Mouse (Mus musculus) megakaryocyte-erythroid progenitor cell, adult 5-6 weeks (primary cell): ENCODE data around the gene Rhox4c. TPM values are rescaled to one million over a fixed set of nuclear protein-coding genes. Genes with fewer than 3 reads are reported as not detected.
"Not testable (repeated sequence)": the region's sequence is repeated elsewhere in the genome, so short reads cannot be mapped to it uniquely, and the experiment has no call there.

Source experiments
- ATAC-seq: replicated peaks from 2 replicates; pipeline ENCODE4 v1.8.0; 2016; ENCODE audit warnings: mild to moderate bottlenecking, inconsistent platforms; ENCODE audit not compliant: severe bottlenecking, poor library complexity, low FRiP score, low TSS enrichment
- total RNA-seq, 2 experiments: library from RNA; stranded (forward) in 1 of 2; stranded (reverse) in 1 of 2; fragments of 200-1000, 215-1000 nt in 1 of 2; fragments of >200 nt in 1 of 2; fragmentation: Nextera tagmentation in 1 of 2; gene quantifications; 2 replicates each; pipeline ENCODE4 v1.2.3; 2014 to 2017

The Rhox4c gene
- not detected in 2 replicates for total RNA-seq (2014; fragmentation: Nextera tagmentation)
- not detected in 2 replicates for total RNA-seq (2017)

- ATAC-seq = not testable (repeated sequence)
Measured at GRCm38 (mm10) chrX:37480037-37480436, at the start of gene Rhox4c. TSS of gene Rhox4c (plus strand) at chrX:37480337.

- not testable (repeated sequence) for ATAC-seq
Measured at GRCm38 (mm10) chrX:37432194-37432593, 47.9 kb upstream of the Rhox4c start, which contains the start of gene Rhox4b. TSS of gene Rhox4b (plus strand) at chrX:37432494.

GRCm38 (mm10) chrX:37453380-37453779 lies 26.8 kb upstream of the Rhox4c start, which contains the start of gene Rhox2c:
TSS of gene Rhox2c (plus strand) at chrX:37453680.
- ATAC-seq = not testable (repeated sequence)

GRCm38 (mm10) chrX:37458285-37458684 lies 21.9 kb upstream of the Rhox4c start, which contains the start of gene Rhox3c:
TSS of gene Rhox3c (plus strand) at chrX:37458585.
- not testable (repeated sequence) for ATAC-seq

GRCm38 (mm10) chrX:37514059-37514458 lies 33.9 kb downstream of the Rhox4c start, which contains the start of gene Rhox4d:
TSS of gene Rhox4d (plus strand) at chrX:37514359.
- not testable (repeated sequence) for ATAC-seq

GRCm38 (mm10) chrX:37530152-37530551 lies 50.0 kb downstream of the Rhox4c start, which contains the start of gene Rhox2e:
TSS of gene Rhox2e (plus strand) at chrX:37530452.
- ATAC-seq = not testable (repeated sequence)

Other genes starting within 250 kb of the Rhox4c start
- not detected in 2 replicates for gene Rhox2a, start 235.4 kb upstream of the Rhox4c start, total RNA-seq (2014; fragmentation: Nextera tagmentation)
- gene Rhox2a, start 235.4 kb upstream of the Rhox4c start, total RNA-seq (2017) = not detected in 2 replicates
- gene Rhox3a, start 230.4 kb upstream of the Rhox4c start, total RNA-seq (2014; fragmentation: Nextera tagmentation) = not detected in 2 replicates
- gene Rhox3a, start 230.4 kb upstream of the Rhox4c start, total RNA-seq (2017) = not detected in 2 replicates
- gene Rhox4a, start 215.0 kb upstream of the Rhox4c start, total RNA-seq (2014; fragmentation: Nextera tagmentation) = not detected in 2 replicates
- gene Rhox4a, start 215.0 kb upstream of the Rhox4c start, total RNA-seq (2017) = not detected in 2 replicates
- not detected in 2 replicates for gene Rhox3a2, start 100.3 kb upstream of the Rhox4c start, total RNA-seq (2014; fragmentation: Nextera tagmentation)
- not detected in 2 replicates for gene Rhox3a2, start 100.3 kb upstream of the Rhox4c start, total RNA-seq (2017)
- not detected in 2 replicates for gene Rhox4a2, start 89.5 kb upstream of the Rhox4c start, total RNA-seq (2014; fragmentation: Nextera tagmentation)
- gene Rhox4a2, start 89.5 kb upstream of the Rhox4c start, total RNA-seq (2017) = not detected in 2 replicates
- gene Rhox2b, start 68.3 kb upstream of the Rhox4c start, total RNA-seq (2014; fragmentation: Nextera tagmentation) = not detected in 2 replicates
- gene Rhox2b, start 68.3 kb upstream of the Rhox4c start, total RNA-seq (2017) = not detected in 2 replicates
- not detected in 2 replicates for gene Rhox4b, start 47.8 kb upstream of the Rhox4c start, total RNA-seq (2014; fragmentation: Nextera tagmentation)
- not detected in 2 replicates for gene Rhox4b, start 47.8 kb upstream of the Rhox4c start, total RNA-seq (2017)
- not detected in 2 replicates for gene Rhox2c, start 26.7 kb upstream of the Rhox4c start, total RNA-seq (2014; fragmentation: Nextera tagmentation)
- gene Rhox2c, start 26.7 kb upstream of the Rhox4c start, total RNA-seq (2017) = not detected in 2 replicates
- not detected in 2 replicates for gene Rhox3c, start 21.8 kb upstream of the Rhox4c start, total RNA-seq (2014; fragmentation: Nextera tagmentation)
- gene Rhox3c, start 21.8 kb upstream of the Rhox4c start, total RNA-seq (2017) = not detected in 2 replicates
- not detected in 2 replicates for gene Rhox2d, start 13.1 kb downstream of the Rhox4c start, total RNA-seq (2014; fragmentation: Nextera tagmentation)
- not detected in 2 replicates for gene Rhox2d, start 13.1 kb downstream of the Rhox4c start, total RNA-seq (2017)
- not detected in 2 replicates for gene Rhox4d, start 34.0 kb downstream of the Rhox4c start, total RNA-seq (2014; fragmentation: Nextera tagmentation)
- not detected in 2 replicates for gene Rhox4d, start 34.0 kb downstream of the Rhox4c start, total RNA-seq (2017)
- gene Rhox2e, start 50.1 kb downstream of the Rhox4c start, total RNA-seq (2014; fragmentation: Nextera tagmentation) = not detected in 2 replicates
- not detected in 2 replicates for gene Rhox2e, start 50.1 kb downstream of the Rhox4c start, total RNA-seq (2017)
- gene Rhox3e, start 61.7 kb downstream of the Rhox4c start, total RNA-seq (2014; fragmentation: Nextera tagmentation) = not detected in 2 replicates
- gene Rhox3e, start 61.7 kb downstream of the Rhox4c start, total RNA-seq (2017) = not detected in 2 replicates
- not detected in 2 replicates for gene Rhox4e, start 77.1 kb downstream of the Rhox4c start, total RNA-seq (2014; fragmentation: Nextera tagmentation)
- gene Rhox4e, start 77.1 kb downstream of the Rhox4c start, total RNA-seq (2017) = not detected in 2 replicates
- gene Rhox2f, start 91.1 kb downstream of the Rhox4c start, total RNA-seq (2014; fragmentation: Nextera tagmentation) = not detected in 2 replicates
- gene Rhox2f, start 91.1 kb downstream of the Rhox4c start, total RNA-seq (2017) = not detected in 2 replicates
- gene Rhox3f, start 100.7 kb downstream of the Rhox4c start, total RNA-seq (2014; fragmentation: Nextera tagmentation) = not detected in 2 replicates
- not detected in 2 replicates for gene Rhox3f, start 100.7 kb downstream of the Rhox4c start, total RNA-seq (2017)
- gene Rhox4f, start 127.4 kb downstream of the Rhox4c start, total RNA-seq (2014; fragmentation: Nextera tagmentation) = not detected in 2 replicates
- not detected in 2 replicates for gene Rhox4f, start 127.4 kb downstream of the Rhox4c start, total RNA-seq (2017)
- gene Rhox3g, start 148.3 kb downstream of the Rhox4c start, total RNA-seq (2014; fragmentation: Nextera tagmentation) = not detected in 2 replicates
- gene Rhox3g, start 148.3 kb downstream of the Rhox4c start, total RNA-seq (2017) = not detected in 2 replicates
- not detected in 2 replicates for gene Rhox2g, start 163.1 kb downstream of the Rhox4c start, total RNA-seq (2014; fragmentation: Nextera tagmentation)
- not detected in 2 replicates for gene Rhox2g, start 163.1 kb downstream of the Rhox4c start, total RNA-seq (2017)
- gene Rhox4g, start 171.0 kb downstream of the Rhox4c start, total RNA-seq (2014; fragmentation: Nextera tagmentation) = not detected in 2 replicates
- not detected in 2 replicates for gene Rhox4g, start 171.0 kb downstream of the Rhox4c start, total RNA-seq (2017)
- not detected in 2 replicates for gene Rhox3h, start 188.4 kb downstream of the Rhox4c start, total RNA-seq (2014; fragmentation: Nextera tagmentation)
- not detected in 2 replicates for gene Rhox3h, start 188.4 kb downstream of the Rhox4c start, total RNA-seq (2017)
- not detected in 2 replicates for gene Rhox2h, start 192.9 kb downstream of the Rhox4c start, total RNA-seq (2014; fragmentation: Nextera tagmentation)
- gene Rhox2h, start 192.9 kb downstream of the Rhox4c start, total RNA-seq (2017) = not detected in 2 replicates